Mouse (Mus musculus): ENCODE data around the gene Trim54. TPM values are rescaled to one million over a fixed set of nuclear protein-coding genes. Genes with fewer than 3 reads are reported as not detected.

Trim54 gene
- total and polyA plus RNA-seq, 2 experiments from 2014 or later: 0.33 TPM; not detected in 1

- Histone ChIP-seq H3K9ac (replicated peaks; ENCODE audit: low read length, poor library complexity, severe bottlenecking) (no peak overlapping the region), H3K27me3 (ENCODE audit: insufficient read depth, low read length) (no peaks in the 10 kb centered on the region), H3K4me1 (ENCODE audit: insufficient read depth, low read length) (0 out of 2 replicates have a peak, but pooled peaks cover 4% of the 10 kb centered on the region), H3K36me3 (ENCODE audit: insufficient read depth, low read length) (no peaks in the 10 kb centered on the region), H3K27ac (ENCODE audit: low read depth, low read length) (no peak overlapping the region), H3K4me3 (ENCODE audit: low read depth, low read length) (no peak overlapping the region), H3K9me3 (ENCODE audit: low read length) (no peaks in the 10 kb centered on the region), H3K4me2 (ENCODE audit: low read depth, low read length, poor library complexity, severe bottlenecking) (no peak overlapping the region)
- no peak for DNase-seq (ENCODE audit: low spot score)
- 94% methylated on average over 9 of the region's 9 CpGs for WGBS
- ATAC-seq (ENCODE audit: low FRiP score): no peak
- TF ChIP-seq CTCF (IDR thresholded peaks at IDR 0.05): no peak
Observed at GRCm38 (mm10) chr5:31181183-31181770, 64.8 kb downstream of the Trim54 start.

- Histone ChIP-seq H3K27me3 (ENCODE audit: insufficient read depth, low read length) (no peaks in the 10 kb centered on the region), H3K27ac (ENCODE audit: low read depth, low read length) (no peak overlapping the region), H3K4me1 (ENCODE audit: insufficient read depth, low read length) (0 out of 2 replicates have a peak, but pooled peaks cover 4% of the 10 kb centered on the region), H3K4me2 (ENCODE audit: low read depth, low read length, poor library complexity, severe bottlenecking) (no peak overlapping the region), H3K9me3 (ENCODE audit: low read length) (no peaks in the 10 kb centered on the region), H3K36me3 (ENCODE audit: insufficient read depth, low read length) (peaks cover 18% of the 10 kb centered on the region), H3K9ac (replicated peaks; ENCODE audit: low read length, poor library complexity, severe bottlenecking) (no peak overlapping the region), H3K4me3 (ENCODE audit: low read depth, low read length) (no peak overlapping the region)
- ATAC-seq (ENCODE audit: low FRiP score): no peak
- no peak for TF ChIP-seq CTCF (IDR thresholded peaks at IDR 0.05)
- WGBS: 55% methylated on average over 4 of the region's 4 CpGs
- no peak for DNase-seq (ENCODE audit: low spot score)
Observed at GRCm38 (mm10) chr5:31183678-31184077, 67.2 kb downstream of the Trim54 start.

Other genes starting within 250 kb of the Trim54 start
- 77.5 and 78.3 TPM in 2 replicates for gene Tmem214, start 248.7 kb upstream of the Trim54 start, total RNA-seq (2014; rRNA removed)
- 64.5 and 64.6 TPM in 2 replicates for gene Tmem214, start 248.7 kb upstream of the Trim54 start, polyA plus RNA-seq (2015; fragmentation: Nextera tagmentation; extraction: Ambion mirVana)
- 50.7 and 73.4 TPM in 2 replicates for gene Agbl5, start 228.0 kb upstream of the Trim54 start, total RNA-seq (2014; rRNA removed)
- 19.1 and 22.3 TPM in 2 replicates for gene Agbl5, start 228.0 kb upstream of the Trim54 start, polyA plus RNA-seq (2015; fragmentation: Nextera tagmentation; extraction: Ambion mirVana)
- gene Ost4, start 208.9 kb upstream of the Trim54 start, total RNA-seq (2014; rRNA removed): 123 and 126 TPM in 2 replicates
- gene Ost4, start 208.9 kb upstream of the Trim54 start, polyA plus RNA-seq (2015; fragmentation: Nextera tagmentation; extraction: Ambion mirVana): 175 and 201 TPM in 2 replicates
- 7.4 and 11.8 TPM in 2 replicates for gene Emilin1, start 203.3 kb upstream of the Trim54 start, total RNA-seq (2014; rRNA removed)
- 9.0 and 9.8 TPM in 2 replicates for gene Emilin1, start 203.3 kb upstream of the Trim54 start, polyA plus RNA-seq (2015; fragmentation: Nextera tagmentation; extraction: Ambion mirVana)
- 1.4 and 12.3 TPM in 2 replicates for gene Khk, start 195.3 kb upstream of the Trim54 start, total RNA-seq (2014; rRNA removed)
- 14.3 and 17.6 TPM in 2 replicates for gene Khk, start 195.3 kb upstream of the Trim54 start, polyA plus RNA-seq (2015; fragmentation: Nextera tagmentation; extraction: Ambion mirVana)
- 162 and 185 TPM in 2 replicates for gene Cgref1, start 171.1 kb upstream of the Trim54 start, total RNA-seq (2014; rRNA removed)
- 108 TPM in 2 replicates for gene Cgref1, start 171.1 kb upstream of the Trim54 start, polyA plus RNA-seq (2015; fragmentation: Nextera tagmentation; extraction: Ambion mirVana)
- 37.6 and 37.7 TPM in 2 replicates for gene Preb, start 156.4 kb upstream of the Trim54 start, total RNA-seq (2014; rRNA removed)
- gene Preb, start 156.4 kb upstream of the Trim54 start, polyA plus RNA-seq (2015; fragmentation: Nextera tagmentation; extraction: Ambion mirVana): 89.6 and 101 TPM in 2 replicates
- gene Tcf23, start 148.1 kb upstream of the Trim54 start, total RNA-seq (2014; rRNA removed): 0.05 TPM in 1 of 2 replicates, not detected in the other
- 0.07 and 0.09 TPM in 2 replicates for gene Tcf23, start 148.1 kb upstream of the Trim54 start, polyA plus RNA-seq (2015; fragmentation: Nextera tagmentation; extraction: Ambion mirVana)
- 138 and 155 TPM in 2 replicates for gene Atraid, start 68.4 kb upstream of the Trim54 start, total RNA-seq (2014; rRNA removed)
- 235 and 243 TPM in 2 replicates for gene Atraid, start 68.4 kb upstream of the Trim54 start, polyA plus RNA-seq (2015; fragmentation: Nextera tagmentation; extraction: Ambion mirVana)
- gene Slc5a6, start 67.8 kb upstream of the Trim54 start, total RNA-seq (2014; rRNA removed): 43.8 and 44.9 TPM in 2 replicates
- gene Slc5a6, start 67.8 kb upstream of the Trim54 start, polyA plus RNA-seq (2015; fragmentation: Nextera tagmentation; extraction: Ambion mirVana): 32.3 and 33.0 TPM in 2 replicates
- gene Cad, start 61.9 kb upstream of the Trim54 start, total RNA-seq (2014; rRNA removed): 39.5 and 44.8 TPM in 2 replicates
- 6.7 and 7.8 TPM in 2 replicates for gene Cad, start 61.9 kb upstream of the Trim54 start, polyA plus RNA-seq (2015; fragmentation: Nextera tagmentation; extraction: Ambion mirVana)
- not detected in 2 replicates for gene Dnajc5g, start 10.4 kb upstream of the Trim54 start, total RNA-seq (2014; rRNA removed)
- not detected in 2 replicates for gene Dnajc5g, start 10.4 kb upstream of the Trim54 start, polyA plus RNA-seq (2015; fragmentation: Nextera tagmentation; extraction: Ambion mirVana)
- gene Slc30a3, start 8.5 kb upstream of the Trim54 start, total RNA-seq (2014; rRNA removed): 19.3 and 24.1 TPM in 2 replicates
- gene Slc30a3, start 8.5 kb upstream of the Trim54 start, polyA plus RNA-seq (2015; fragmentation: Nextera tagmentation; extraction: Ambion mirVana): 14.0 and 20.6 TPM in 2 replicates
- not detected in 2 replicates for gene Ucn, start 22.1 kb downstream of the Trim54 start, total RNA-seq (2014; rRNA removed)
- not detected in 2 replicates for gene Ucn, start 22.1 kb downstream of the Trim54 start, polyA plus RNA-seq (2015; fragmentation: Nextera tagmentation; extraction: Ambion mirVana)
- gene Mpv17, start 37.5 kb downstream of the Trim54 start, total RNA-seq (2014; rRNA removed): 42.5 and 65.5 TPM in 2 replicates
- 38.8 and 41.8 TPM in 2 replicates for gene Mpv17, start 37.5 kb downstream of the Trim54 start, polyA plus RNA-seq (2015; fragmentation: Nextera tagmentation; extraction: Ambion mirVana)
- 3.1 and 4.3 TPM in 2 replicates for gene Gm29609, start 63.2 kb downstream of the Trim54 start, total RNA-seq (2014; rRNA removed)
- 1.9 and 2.2 TPM in 2 replicates for gene Gm29609, start 63.2 kb downstream of the Trim54 start, polyA plus RNA-seq (2015; fragmentation: Nextera tagmentation; extraction: Ambion mirVana)
- gene Gtf3c2, start 63.4 kb downstream of the Trim54 start, total RNA-seq (2014; rRNA removed): 45.2 and 46.4 TPM in 2 replicates
- gene Gtf3c2, start 63.4 kb downstream of the Trim54 start, polyA plus RNA-seq (2015; fragmentation: Nextera tagmentation; extraction: Ambion mirVana): 46.1 and 49.0 TPM in 2 replicates
- gene Snx17, start 76.5 kb downstream of the Trim54 start, total RNA-seq (2014; rRNA removed): 88.3 and 95.2 TPM in 2 replicates
- 103 and 104 TPM in 2 replicates for gene Snx17, start 76.5 kb downstream of the Trim54 start, polyA plus RNA-seq (2015; fragmentation: Nextera tagmentation; extraction: Ambion mirVana)
- 29.7 and 34.0 TPM in 2 replicates for gene Eif2b4, start 76.7 kb downstream of the Trim54 start, total RNA-seq (2014; rRNA removed)
- gene Eif2b4, start 76.7 kb downstream of the Trim54 start, polyA plus RNA-seq (2015; fragmentation: Nextera tagmentation; extraction: Ambion mirVana): 84.3 and 93.4 TPM in 2 replicates
- gene Zfp513, start 85.6 kb downstream of the Trim54 start, total RNA-seq (2014; rRNA removed): 6.4 and 10.9 TPM in 2 replicates
- gene Zfp513, start 85.6 kb downstream of the Trim54 start, polyA plus RNA-seq (2015; fragmentation: Nextera tagmentation; extraction: Ambion mirVana): 11.1 and 13.0 TPM in 2 replicates
- gene Ppm1g, start 104.0 kb downstream of the Trim54 start, total RNA-seq (2014; rRNA removed): 87.0 and 95.6 TPM in 2 replicates
- gene Ppm1g, start 104.0 kb downstream of the Trim54 start, polyA plus RNA-seq (2015; fragmentation: Nextera tagmentation; extraction: Ambion mirVana): 170 and 183 TPM in 2 replicates
- 120 and 126 TPM in 2 replicates for gene Nrbp1, start 124.2 kb downstream of the Trim54 start, total RNA-seq (2014; rRNA removed)
- gene Nrbp1, start 124.2 kb downstream of the Trim54 start, polyA plus RNA-seq (2015; fragmentation: Nextera tagmentation; extraction: Ambion mirVana): 138 and 149 TPM in 2 replicates
- gene Gm9970, start 124.5 kb downstream of the Trim54 start, total RNA-seq (2014; rRNA removed): not detected in 2 replicates
- 0.34 and 0.93 TPM in 2 replicates for gene Gm9970, start 124.5 kb downstream of the Trim54 start, polyA plus RNA-seq (2015; fragmentation: Nextera tagmentation; extraction: Ambion mirVana)
- gene Krtcap3, start 135.0 kb downstream of the Trim54 start, total RNA-seq (2014; rRNA removed): 1.2 and 2.5 TPM in 2 replicates
- 1.5 and 3.4 TPM in 2 replicates for gene Krtcap3, start 135.0 kb downstream of the Trim54 start, polyA plus RNA-seq (2015; fragmentation: Nextera tagmentation; extraction: Ambion mirVana)
- gene Ift172, start 174.4 kb downstream of the Trim54 start, total RNA-seq (2014; rRNA removed): 28.2 and 45.8 TPM in 2 replicates
- gene Ift172, start 174.4 kb downstream of the Trim54 start, polyA plus RNA-seq (2015; fragmentation: Nextera tagmentation; extraction: Ambion mirVana): 16.5 and 17.7 TPM in 2 replicates
- gene Fndc4, start 179.4 kb downstream of the Trim54 start, total RNA-seq (2014; rRNA removed): 155 and 188 TPM in 2 replicates
- gene Fndc4, start 179.4 kb downstream of the Trim54 start, polyA plus RNA-seq (2015; fragmentation: Nextera tagmentation; extraction: Ambion mirVana): 103 and 118 TPM in 2 replicates
- gene Gckr, start 180.7 kb downstream of the Trim54 start, total RNA-seq (2014; rRNA removed): 0.42 and 1.2 TPM in 2 replicates
- gene Gckr, start 180.7 kb downstream of the Trim54 start, polyA plus RNA-seq (2015; fragmentation: Nextera tagmentation; extraction: Ambion mirVana): 0.85 and 1.0 TPM in 2 replicates

Measured in midbrain, postnatal 0 days (tissue).